Mouse (Mus musculus) spleen, embryonic (tissue): ENCODE measurements at regions not wholly inside any gene's neighbourhood (a gene's known extent, or its start where the extent isn't known, plus 50 kb on each side); places are given as distances from the start of the nearest gene placed in this dataset.

ENCODE experiments used
- CTCF ChIA-PET: fragments of 350-600 bp; sonication (Branson Sonifier 250); formaldehyde crosslinking; loops from one replicate; lab custom pipeline; 2022; lab: Charles Lee

- CTCF ChIA-PET: no interaction called here
Measured at GRCm38 (mm10) chr2:159019921-159020534, 225.4 kb downstream of the Dhx35 start.

- CTCF ChIA-PET: no interaction called here
Measured at GRCm38 (mm10) chr2:159032147-159032546, 237.5 kb downstream of the Dhx35 start.

- CTCF ChIA-PET: no interaction called here
Measured at GRCm38 (mm10) chr2:159039916-159040315, 245.3 kb downstream of the Dhx35 start.

- CTCF ChIA-PET: interaction anchor here (0.7 kb wide), 1 partner anchor 12 kb away, joined by 5 read pairs; no protein-coding TSS in a partner anchor
Measured at GRCm38 (mm10) chr2:159053534-159053933, 258.9 kb downstream of the Dhx35 start.

GRCm38 (mm10) chr2:159053936-159054335 lies 259.3 kb downstream of the Dhx35 start:
- CTCF ChIA-PET: interaction anchor here (0.7 kb wide), 1 partner anchor 12 kb away, joined by 5 read pairs; no protein-coding TSS in a partner anchor

GRCm38 (mm10) chr2:159054451-159054850 lies 259.8 kb downstream of the Dhx35 start:
- CTCF ChIA-PET: no interaction called here

GRCm38 (mm10) chr2:159055780-159056179 lies 261.2 kb downstream of the Dhx35 start:
- CTCF ChIA-PET: no interaction called here

- CTCF ChIA-PET: no interaction called here
Measured at GRCm38 (mm10) chr2:159056960-159057359, 262.4 kb downstream of the Dhx35 start.

- CTCF ChIA-PET: no interaction called here
Measured at GRCm38 (mm10) chr2:159057506-159057905, 262.9 kb downstream of the Dhx35 start.

GRCm38 (mm10) chr2:159062266-159062665 lies 267.7 kb downstream of the Dhx35 start:
- CTCF ChIA-PET: no interaction called here

- CTCF ChIA-PET: no interaction called here
Measured at GRCm38 (mm10) chr2:159062666-159063065, 268.1 kb downstream of the Dhx35 start.

GRCm38 (mm10) chr2:159064403-159064970 lies 269.9 kb downstream of the Dhx35 start:
- CTCF ChIA-PET: no interaction called here

GRCm38 (mm10) chr2:159067506-159067905 lies 272.9 kb downstream of the Dhx35 start:
- CTCF ChIA-PET: no interaction called here

- CTCF ChIA-PET: no interaction called here
Measured at GRCm38 (mm10) chr2:159068303-159069020, 273.9 kb downstream of the Dhx35 start.

GRCm38 (mm10) chr2:159069180-159069579 lies 274.6 kb downstream of the Dhx35 start:
- CTCF ChIA-PET: no interaction called here

- CTCF ChIA-PET: no interaction called here
Measured at GRCm38 (mm10) chr2:159072997-159073690, 278.5 kb downstream of the Dhx35 start.

GRCm38 (mm10) chr2:159079836-159080235 lies 285.2 kb downstream of the Dhx35 start:
- CTCF ChIA-PET: no interaction called here

- CTCF ChIA-PET: no interaction called here
Measured at GRCm38 (mm10) chr2:159080784-159081544, 286.4 kb downstream of the Dhx35 start.

- CTCF ChIA-PET: no interaction called here
Measured at GRCm38 (mm10) chr2:159086836-159087235, 292.2 kb downstream of the Dhx35 start.

GRCm38 (mm10) chr2:159088196-159088595 lies 293.6 kb downstream of the Dhx35 start:
- CTCF ChIA-PET: no interaction called here

GRCm38 (mm10) chr2:159096667-159097066 lies 302.1 kb downstream of the Dhx35 start:
- CTCF ChIA-PET: no interaction called here
